Mouse (Mus musculus): ENCODE data around the gene Trappc3.
A peak's percentile ranks its signal among the peaks of the same experiment; 100 is the strongest.
"Not testable (repeated sequence)": the region's sequence is repeated elsewhere in the genome, so short reads cannot be mapped to it uniquely, and the experiment has no call there.

Trappc3 gene

DNA sequence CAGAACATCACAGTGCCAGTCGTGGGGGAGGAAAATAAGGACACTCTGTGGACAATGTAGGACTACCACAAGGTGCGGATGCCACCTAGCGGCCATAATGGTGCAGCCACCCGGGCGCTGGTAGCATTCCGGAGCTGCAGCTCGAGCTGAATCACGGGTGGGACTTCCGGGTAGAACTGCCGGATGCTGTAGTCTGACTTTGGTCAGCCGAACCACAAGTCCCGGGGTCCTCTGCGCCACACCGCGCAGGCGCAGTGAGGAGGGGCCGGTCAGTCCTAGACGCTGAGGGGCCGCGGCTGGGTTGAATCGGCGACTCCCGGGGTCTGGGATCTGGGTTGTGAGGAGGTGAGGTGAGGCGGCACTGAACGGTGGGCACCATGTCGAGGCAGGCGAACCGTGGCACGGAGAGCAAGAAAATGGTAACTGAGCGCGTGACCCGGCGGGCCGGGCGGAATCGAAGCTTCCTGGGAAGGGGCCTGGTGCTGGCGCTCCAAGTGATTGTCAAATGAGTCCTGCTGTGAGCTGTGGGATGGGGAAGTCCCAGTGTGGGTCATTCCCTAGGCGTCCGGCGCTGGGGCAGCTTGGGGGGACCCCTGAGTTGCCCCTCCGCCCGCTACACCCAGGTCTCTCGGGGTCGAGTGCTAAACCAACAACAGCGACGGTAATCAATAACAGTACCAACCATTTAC is at the start of gene Trappc3:
TSS of gene Trappc3 (plus strand) at position 207 of the 689 bp plus-strand sequence.
- peak; percentile 98 for DNase-seq (ENCODE audit: low spot score)

DNA sequence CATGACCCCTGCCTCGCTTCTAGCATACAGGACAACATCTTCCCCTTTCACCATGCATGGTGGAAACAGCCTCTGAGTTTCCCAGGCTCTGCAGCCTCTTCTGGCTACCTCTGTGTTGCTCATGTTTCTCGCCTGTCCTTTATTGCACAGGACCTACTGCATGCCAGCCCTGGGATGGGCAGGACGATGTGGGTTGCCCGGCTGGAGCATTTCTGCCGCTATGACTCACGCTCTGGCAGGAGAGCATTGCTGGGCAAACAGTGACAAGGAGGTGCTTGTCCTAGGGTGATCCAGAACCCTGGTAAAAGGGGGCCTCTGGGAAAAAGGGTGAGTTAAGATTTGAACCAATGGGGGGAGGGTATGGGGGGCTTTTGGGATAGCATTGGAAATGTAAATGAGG is 44.4 kb upstream of the Trappc3 start:
- DNase-seq (ENCODE audit: low spot score) = no peak

DNA sequence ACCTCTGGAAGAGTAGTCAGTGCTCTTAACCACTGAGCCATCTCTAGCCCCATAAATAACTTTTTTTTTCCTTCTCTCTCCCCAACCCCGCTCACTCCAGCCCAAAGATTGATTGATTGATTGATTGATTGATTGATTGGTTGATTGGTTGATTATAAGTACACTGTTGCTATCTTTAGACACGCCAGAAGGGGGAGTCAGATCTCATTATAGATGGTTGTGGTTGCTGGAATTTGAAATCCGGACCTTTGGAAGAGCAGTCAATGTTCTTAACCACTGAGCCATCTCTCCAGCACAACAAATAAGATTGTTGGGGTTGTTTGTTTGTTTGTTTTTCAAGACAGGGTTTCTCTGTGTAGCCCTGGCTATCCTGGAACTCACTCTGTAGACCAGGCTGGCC is 42.6 kb upstream of the Trappc3 start:
- DNase-seq (ENCODE audit: low spot score) = not testable (repeated sequence)

DNA sequence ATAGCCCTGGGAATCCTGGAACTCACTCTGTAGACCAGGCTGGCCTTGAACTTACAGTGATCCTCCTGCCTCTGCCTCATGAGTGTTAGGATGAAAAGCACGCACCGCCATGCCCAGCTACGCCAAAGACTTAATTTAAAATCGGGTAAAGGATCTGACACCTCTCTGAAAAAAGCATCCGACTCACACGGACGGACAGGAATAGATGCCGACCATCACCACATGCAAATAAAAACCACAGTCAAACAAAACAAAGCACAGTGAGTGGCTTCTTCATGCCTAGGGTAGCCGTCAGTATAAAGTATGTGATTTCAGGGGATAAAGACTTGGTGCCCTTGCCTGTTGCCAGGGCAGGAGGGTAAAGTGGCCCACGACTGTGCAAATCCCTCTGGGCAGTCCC is 42.1 kb upstream of the Trappc3 start:
- no peak for DNase-seq (ENCODE audit: low spot score)

DNA sequence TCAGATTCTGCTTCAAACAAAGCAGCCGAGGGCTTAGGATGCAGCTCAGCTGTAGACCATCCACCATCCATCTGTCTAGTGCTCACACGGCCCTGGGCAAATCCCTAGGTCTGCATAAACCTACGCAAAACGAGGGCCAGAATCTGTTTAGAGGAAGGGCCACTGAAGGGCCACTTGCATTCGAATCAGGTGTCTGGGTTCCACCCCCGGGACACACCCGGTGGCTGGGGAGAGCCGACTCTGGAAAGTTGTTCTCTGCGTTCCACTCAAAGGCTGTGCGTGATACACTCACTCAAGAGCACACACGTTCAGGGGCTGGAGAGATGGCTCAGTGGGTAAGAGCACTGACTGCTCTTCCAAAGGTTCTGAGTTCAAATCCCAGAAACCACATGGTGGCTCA is 39.5 kb upstream of the Trappc3 start:
- no peak for DNase-seq (ENCODE audit: low spot score)

DNA sequence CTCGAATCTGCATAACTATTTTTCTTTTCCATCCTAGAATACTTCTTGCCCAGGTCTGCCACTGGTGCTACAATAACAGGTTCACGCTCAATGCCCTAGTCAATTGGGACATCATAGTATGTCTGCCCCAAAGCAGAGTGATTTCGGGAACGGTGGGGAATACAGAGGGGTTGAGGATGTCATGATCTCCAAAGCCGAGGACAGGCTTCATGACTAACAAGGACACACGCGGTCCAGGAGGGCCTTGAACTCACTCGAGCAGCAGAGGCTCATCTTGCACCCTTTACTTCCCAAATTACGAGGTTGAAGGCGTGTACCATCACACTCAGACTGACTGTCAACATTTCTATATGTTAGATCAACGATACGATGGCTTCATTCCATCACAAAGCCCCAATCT is 35.5 kb upstream of the Trappc3 start:
- no peak for DNase-seq (ENCODE audit: low spot score)

DNA sequence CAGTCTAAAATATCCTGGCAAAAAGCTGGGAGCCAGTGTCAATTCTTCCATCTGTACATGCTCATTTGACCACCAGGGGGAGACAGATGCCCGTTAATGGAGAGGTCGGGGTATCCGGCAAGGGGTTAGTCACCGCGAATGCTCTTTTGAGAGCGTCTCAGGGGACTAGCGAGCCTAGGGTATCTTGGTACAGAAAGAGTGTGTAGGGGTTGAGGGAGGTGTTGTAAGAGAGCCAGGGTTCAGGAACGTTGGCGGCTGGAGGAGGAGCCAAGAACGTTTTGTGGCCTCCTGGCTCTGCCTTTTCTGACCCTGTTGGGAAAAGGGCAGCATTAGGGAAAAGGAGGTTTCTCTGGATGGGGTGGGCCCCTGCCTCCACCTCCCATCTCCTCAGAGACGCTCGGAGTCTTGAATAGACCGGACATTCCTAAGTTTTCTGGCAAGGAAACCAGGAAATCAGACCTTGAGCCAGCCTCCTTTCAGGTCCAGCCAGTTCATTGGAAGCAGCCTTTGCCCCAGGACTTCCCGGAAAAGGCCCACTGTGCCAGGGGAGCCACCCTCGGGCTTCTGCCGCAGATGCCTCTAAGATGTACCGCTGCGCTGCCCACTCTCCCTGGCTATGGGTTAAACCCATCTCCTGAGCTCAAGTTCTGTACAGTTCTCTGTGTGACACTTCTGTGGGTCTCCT is 34.9 kb upstream of the Trappc3 start:
- peak; percentile 84 for DNase-seq (ENCODE audit: low spot score)

DNA sequence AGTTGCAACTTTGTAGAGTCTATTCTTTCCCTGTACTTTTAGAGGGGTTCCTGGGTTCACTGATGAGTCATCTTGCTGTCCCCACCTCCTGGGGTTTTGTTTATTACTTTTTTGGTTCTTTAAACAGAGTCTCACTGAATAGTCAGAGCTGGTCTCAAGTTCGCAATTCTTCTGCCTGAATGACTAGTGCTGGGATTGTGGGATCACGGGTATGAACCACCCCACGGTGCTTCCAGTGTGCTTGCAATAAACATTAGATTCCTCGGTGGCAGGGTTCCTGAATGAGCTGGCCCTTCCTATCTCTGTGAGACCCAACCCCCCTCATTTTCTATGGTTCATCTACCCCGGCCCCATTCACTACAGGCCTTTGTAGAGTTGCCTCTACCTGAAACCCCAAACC is 34.0 kb upstream of the Trappc3 start:
- no peak for DNase-seq (ENCODE audit: low spot score)

DNA sequence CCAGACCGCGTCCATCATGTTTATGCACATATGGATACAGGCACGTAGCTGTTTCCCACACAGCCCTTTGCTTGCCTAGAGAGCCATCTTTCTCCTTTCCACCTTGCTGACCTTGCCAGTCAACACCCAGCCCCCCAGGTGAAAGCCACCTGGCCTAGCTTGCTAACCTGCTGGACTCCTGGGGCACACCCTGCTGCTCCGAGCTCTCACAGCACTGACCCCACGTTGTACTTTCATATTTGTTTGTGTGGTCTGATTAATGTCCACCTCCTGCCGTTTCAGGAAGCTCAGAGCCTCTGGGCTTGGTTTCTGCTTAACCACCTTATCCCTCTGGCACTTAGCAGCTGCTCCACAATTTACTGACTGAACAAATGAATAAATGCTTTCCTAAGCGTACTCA is 32.2 kb upstream of the Trappc3 start:
- DNase-seq (ENCODE audit: low spot score) = no peak

DNA sequence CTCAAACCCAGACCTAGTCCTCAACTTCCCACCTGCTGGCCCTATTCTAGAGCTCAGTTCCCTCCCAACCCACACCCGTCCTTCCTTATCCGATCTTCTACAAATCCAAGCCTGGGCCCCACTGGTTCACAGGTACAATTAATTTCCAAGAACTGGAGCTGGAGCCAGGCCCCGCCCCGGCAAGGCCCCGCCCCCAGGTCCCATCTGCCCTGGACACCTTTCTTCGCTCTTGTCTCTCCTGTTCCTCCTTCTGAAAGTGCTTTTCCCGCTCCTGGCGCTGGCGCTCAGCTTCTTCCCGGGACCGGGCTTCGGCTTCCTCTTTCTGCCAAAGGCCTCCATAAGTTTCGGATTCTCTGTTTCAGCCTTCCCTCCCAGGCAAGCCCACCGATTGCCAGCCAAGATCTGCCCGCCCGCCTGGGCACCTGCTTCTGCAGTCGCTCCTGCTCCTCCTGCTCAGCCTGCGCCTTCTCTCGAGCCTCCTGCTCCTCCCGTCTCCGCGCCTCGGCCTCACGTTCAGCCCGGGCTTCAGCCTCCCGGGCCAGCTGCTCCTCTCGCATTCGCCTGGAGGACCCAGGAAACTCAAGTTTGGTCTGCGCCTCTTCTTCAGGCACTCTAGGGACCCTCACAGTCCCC is 28.3 kb upstream of the Trappc3 start:
- DNase-seq (ENCODE audit: low spot score) = no peak

DNA sequence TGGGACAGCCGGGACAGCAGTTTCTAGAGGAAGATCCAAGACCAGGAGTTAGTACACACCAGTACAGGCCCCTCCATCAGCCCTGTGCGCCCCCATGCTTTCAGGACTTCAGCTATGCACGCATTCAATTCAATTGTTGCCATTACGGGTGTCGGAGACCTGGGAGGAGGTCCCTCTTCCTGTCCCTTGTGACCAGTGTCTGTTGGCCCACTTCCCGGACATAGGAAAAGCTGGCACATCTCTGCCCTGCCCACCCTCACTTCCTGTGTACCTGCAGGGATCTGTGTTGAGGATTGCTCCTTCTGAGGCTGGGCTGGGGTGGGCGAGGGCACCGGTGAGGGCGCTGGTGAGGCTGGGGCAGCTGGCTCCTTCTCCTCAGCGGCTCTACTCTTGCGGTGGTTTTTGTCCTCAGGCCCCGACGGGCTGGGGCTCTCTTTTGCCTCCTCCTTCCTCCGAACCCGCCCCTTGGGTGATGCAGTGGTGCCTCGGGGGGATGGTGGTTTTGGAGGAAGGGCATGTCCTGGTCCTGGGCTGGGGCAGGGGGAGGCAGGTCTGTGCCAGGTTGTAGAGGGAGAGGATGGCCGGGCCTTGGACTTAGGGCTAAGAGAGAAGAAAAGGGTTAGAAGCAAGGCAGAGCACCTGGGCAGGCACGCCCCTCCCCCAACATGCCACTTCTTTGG is 27.5 kb upstream of the Trappc3 start:
- no peak for DNase-seq (ENCODE audit: low spot score)

DNA sequence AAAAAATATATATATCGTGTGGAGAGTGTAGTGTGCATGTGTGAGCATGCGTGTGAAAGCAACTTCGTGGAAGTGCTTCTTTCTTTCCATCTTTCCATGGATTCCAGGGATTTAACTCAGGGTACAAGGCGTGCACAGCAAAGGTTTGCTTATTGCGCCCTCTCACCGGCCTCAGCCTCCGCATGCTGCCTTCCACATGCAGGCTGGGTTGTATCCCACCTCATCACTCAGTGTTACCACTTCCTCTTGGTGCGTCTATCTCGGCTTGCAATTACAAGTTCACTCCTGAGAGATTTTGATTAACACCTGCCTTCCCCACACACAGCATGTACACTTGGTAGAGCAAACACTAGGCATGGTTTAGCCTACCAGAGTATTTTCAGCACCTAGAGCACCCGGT is 26.9 kb upstream of the Trappc3 start:
- peak; percentile 53 for DNase-seq (ENCODE audit: low spot score)

DNA sequence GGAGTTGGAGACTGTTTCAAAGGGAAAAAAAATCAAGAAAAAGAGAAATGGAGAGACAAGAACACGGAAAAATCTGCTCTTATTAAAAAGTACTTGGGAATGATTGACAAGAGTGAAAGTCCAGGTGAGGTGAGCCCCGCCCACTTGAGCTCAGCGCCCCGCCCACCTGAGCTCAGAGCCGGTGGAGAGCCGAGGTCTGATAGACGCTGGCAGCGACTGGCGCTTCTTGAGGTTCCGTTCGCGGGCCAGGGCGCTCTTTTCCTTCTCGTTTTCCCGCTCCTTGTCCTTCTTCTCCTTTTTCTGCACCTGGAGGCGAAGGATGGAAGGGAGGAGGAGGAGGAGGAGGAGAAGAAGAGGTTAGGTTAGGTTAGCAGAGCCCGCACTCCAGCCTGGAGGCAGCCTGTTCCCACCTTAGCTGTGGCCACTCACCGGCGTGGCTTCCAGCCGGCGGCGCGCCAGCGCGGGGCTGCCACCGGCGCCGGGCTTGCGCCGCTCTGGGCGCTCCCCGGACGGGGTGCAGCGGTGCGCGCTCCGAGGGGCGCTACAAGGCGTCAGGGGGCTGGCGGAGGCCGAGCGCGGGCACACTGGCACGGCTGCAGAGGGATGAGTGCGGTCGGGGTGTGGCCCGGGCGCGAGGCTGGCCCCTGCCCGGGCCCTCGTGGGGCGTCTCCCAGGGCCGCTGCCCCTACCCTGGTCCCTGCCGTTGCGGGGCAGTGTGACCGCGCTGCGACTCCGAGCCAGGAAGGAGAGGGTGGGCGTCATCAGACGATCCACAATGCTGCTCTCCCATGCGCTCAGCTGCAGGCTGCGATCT is 25.5 kb upstream of the Trappc3 start:
- no peak for DNase-seq (ENCODE audit: low spot score)

DNA sequence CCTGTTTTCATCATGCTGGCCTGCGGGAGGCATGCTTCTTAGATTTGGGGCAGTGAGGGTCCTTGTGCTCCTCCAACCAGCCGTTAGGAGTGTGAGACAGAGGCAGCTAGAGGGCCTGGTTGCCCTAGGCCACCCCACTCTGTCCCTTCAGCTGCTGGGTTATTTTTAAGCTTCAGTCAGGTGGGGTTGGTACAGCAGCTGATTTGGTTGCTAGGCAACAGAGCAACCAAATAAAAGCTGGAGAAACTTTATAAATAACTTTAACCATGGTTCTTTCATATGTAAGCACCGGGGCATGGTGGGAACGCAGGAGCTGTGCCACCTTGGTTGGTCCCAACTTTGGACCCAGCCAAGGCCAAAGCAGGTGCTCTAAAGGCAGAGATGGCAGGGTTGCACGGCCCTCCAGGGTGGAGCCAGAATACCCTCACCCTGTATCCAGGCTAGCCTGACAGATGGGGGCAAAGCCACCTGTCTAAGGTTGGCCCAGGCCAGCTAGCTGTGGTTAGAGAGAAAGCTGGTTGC is 24.3 kb upstream of the Trappc3 start:
- no peak for DNase-seq (ENCODE audit: low spot score)

DNA sequence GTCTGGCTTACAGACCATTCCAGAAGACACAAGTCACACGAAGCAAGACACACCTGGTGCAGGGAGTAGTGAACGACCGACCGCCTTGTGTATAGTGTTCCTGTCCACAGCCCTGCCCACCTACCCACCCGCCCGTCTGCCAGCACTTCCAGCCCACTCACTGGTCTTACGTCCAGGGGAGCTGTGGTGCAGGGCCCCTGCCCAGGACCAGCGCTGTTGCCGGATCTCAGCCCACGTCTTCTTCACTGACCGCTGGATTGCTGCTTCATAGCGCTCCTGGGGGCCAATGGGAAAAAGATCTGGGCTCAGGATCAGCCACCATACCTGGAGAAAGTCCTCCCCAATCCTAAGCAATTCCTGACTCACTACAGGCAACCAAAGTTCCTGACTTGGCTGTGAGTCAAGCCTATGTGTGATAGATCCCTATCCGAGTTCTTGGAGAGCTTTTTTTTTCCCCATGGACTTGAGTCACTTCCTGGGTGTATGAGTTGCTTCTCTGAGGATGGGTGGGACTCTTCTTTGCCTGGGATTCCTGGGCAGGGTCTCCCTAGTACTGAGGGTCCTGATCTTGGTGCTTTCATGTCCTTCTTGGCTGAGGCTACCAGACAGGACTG is 22.2 kb upstream of the Trappc3 start:
- no peak for DNase-seq (ENCODE audit: low spot score)

DNA sequence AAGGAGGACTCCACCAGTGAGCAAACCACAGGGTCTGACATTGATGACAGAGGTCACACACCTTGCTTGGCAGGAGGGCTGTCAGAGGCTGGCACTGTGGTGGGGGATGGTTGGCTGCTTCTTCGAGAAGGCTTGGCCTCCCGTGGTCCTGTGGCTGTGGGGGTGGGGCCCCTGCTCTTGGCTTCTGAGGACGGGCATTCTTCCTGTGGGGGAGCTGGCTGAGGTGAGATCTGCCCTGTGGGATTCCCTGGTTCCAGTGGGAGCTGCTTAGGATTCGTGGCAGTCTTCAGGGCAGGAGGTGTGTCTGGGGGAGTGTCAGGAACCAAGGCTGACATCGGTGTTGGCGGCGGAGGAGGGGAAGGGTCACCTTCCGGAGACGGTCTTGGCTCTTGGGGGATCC is 20.2 kb upstream of the Trappc3 start:
- no peak for DNase-seq (ENCODE audit: low spot score)

DNA sequence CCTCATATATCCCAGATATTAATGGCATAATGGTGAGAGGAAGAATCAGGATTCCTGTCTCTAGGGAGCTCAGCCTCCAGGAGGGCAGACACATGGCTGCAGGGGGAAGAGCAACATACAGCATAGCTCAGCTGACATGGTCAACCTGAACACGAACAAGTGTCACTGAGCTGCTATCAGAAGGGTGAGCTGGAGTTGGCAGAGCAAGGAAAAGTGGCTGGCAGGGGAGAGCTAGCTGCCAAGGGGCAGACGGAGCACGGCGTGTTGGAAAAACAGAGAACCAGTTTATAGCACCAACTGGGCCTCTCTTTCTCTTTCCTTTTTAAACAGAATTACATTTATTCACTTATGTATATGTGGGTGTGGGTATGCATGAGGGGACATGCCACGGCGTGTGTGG is 19.6 kb upstream of the Trappc3 start:
- no peak for DNase-seq (ENCODE audit: low spot score)

DNA sequence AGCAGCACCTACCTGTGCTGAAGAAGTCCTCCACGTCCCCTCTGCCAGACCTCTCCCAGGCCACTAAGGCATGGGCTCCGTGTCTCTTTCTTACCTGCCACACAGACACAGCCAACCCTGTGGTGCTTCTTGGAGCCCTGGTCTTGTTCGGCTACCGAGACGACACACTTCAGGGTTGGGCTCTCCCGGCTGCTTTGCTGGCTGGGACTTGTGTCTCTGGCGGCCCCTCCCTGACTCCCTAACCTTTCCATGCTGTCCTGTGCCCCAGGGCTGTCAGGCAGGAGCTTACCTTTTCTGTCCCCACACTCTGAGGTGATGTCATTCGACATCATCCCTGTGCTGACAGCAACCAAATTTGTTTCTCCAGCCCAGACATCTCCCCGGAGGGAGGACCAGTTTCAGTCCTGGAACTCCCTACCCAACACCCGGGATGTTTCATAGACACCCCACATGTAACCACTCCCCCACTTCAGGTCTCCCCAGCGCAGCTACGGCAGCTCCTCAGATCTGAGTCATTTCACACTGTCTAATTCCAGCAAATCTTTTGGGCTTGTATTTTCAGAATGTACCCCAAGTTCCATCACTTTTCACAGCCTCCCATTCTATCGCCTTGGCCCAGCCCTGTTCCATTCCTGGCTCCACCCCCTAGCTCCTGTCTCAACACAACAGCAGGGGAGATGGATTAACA is 15.8 kb upstream of the Trappc3 start:
- DNase-seq (ENCODE audit: low spot score) = no peak

DNA sequence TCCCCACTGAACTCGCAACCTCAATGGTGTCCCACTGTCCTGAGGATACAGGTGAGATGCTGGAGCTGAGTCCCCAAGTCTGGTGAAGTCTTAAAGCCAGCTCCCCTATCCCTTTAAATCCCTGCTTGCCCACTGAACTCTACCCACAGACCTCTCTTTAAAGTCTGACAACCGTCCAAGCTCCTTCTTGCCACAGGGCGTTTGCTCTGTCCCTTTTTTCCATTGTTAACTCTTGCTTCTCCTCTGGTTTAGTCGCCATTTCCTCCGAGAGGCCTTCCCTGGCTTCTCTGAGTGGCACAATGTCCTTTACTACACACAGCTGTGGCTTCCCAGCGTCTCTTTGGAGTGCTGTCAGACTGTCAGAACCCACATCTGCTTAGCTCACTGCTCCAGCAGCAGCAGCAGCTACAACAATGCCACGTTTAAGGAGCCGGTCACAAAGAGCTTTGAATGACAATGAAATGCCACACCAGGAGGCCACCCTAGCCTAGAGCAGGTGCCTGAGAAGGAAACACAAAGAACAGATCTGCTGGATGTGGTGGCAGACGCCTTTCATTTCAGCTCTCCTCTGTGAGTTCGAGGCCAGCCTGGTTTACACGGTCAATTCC is 13.8 kb upstream of the Trappc3 start:
- DNase-seq (ENCODE audit: low spot score) = no peak

DNA sequence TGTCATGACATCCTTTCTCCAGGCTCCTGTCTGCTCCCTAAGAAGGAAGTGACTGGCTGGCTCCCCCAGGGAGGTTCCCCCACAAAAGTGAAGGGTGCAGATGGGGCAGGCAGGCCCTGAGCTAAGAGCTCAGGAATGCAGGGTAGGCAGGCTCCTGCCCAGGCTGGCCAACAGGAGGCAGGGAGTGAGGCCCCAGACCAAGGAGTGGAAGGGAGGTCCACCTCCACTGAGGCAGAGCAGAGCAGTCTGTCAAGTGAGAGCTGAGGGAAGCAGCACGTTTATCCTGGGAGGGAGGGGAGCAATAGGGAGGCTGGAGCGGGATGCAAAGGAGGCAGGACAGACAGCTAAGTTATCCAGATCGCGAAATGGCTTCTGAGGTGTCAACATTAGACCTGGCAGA is 11.5 kb upstream of the Trappc3 start:
- no peak for DNase-seq (ENCODE audit: low spot score)
